Mouse (Mus musculus) heart, adult 2 months (tissue): ENCODE measurements around the gene Arl5c. TPM values are rescaled to one million over a fixed set of nuclear protein-coding genes. Genes with fewer than 3 reads are reported as not detected.
A peak's percentile ranks its signal among the peaks of the same experiment; 100 is the strongest.

Experiments
- DNase-seq, 2 experiments: peaks; one replicate each; pipeline ENCODE4 v3.0.0; 2021
- H3K27ac ChIP-seq: fragments of 200-600 bp; 2 replicates; pipeline ENCODE4 v1.8.1; 2022
- H3K27me3 ChIP-seq: fragments of 200-500 bp; 2 replicates; pipeline ENCODE4 v1.6.1; 2012; ENCODE audit warnings: mild to moderate bottlenecking, low read length, inconsistent platforms, mixed read lengths; ENCODE audit not compliant: control insufficient read depth, insufficient read depth
- H3K36me3 ChIP-seq: fragments of 200-500 bp; 2 replicates; pipeline ENCODE4 v1.6.1; 2012; ENCODE audit warnings: low read length, inconsistent platforms; ENCODE audit not compliant: control insufficient read depth, insufficient read depth
- H3K4me1 ChIP-seq: fragments of 200-500 bp; 2 replicates; pipeline ENCODE4 v1.6.1; 2011; ENCODE audit warnings: low read length; ENCODE audit not compliant: control insufficient read depth, insufficient read depth
- H3K4me3 ChIP-seq: fragments of 200-600 bp; 2 replicates; pipeline ENCODE4 v1.8.1; 2022
- H3K79me2 ChIP-seq: fragments of 200-500 bp; replicated peaks from 2 replicates; pipeline ENCODE4 v1.6.1; 2012; ENCODE audit warnings: mild to moderate bottlenecking, inconsistent platforms, low read length, moderate library complexity, mixed read lengths; ENCODE audit not compliant: control insufficient read depth, insufficient read depth
- H3K9ac ChIP-seq: fragments of 200-500 bp; 2 replicates; pipeline ENCODE4 v1.6.1; 2012; ENCODE audit warnings: low read depth, mild to moderate bottlenecking, control low read depth, inconsistent platforms, low read length, mixed read lengths
- CTCF ChIP-seq: fragments of 200-600 bp; IDR thresholded peaks from 2 replicates; pipeline ENCODE4 v1.8.1; 2022; ENCODE audit warnings: antibody characterized with exemption, mild to moderate bottlenecking, moderate library complexity
- EP300 ChIP-seq: fragments of 200-500 bp; IDR thresholded peaks from 2 replicates; pipeline ENCODE4 v1.6.1; 2011; ENCODE audit warnings: low read depth, low read length, control low read depth; ENCODE audit not compliant: insufficient read depth
- POLR2A ChIP-seq: fragments of 200-500 bp; IDR thresholded peaks from 2 replicates; pipeline ENCODE4 v1.6.1; 2011; ENCODE audit warnings: mild to moderate bottlenecking, low read depth, low read length, control low read depth; ENCODE audit not compliant: insufficient read depth
- WGBS: fragments of 180-500 bp; shearing (Covaris S2); methylation state at CpG from one replicate; pipeline ENCODE4 v1.1.7; 2018; 5-methylcytosine and 5-hydroxymethylcytosine counted together
- intact Hi-C: fragments of 180-260 bp; cut with DNase I; formaldehyde crosslinking; loops from one replicate; pipeline ENCODE4 v1.15.1; 2025
- polyA plus RNA-seq: library from polyadenylated mRNA; depleted of rRNA; stranded (reverse); fragments of >200 nt; gene quantifications from 2 replicates; pipeline ENCODE4 v1.2.3, GENCODE M21; 2012
- total RNA-seq, 2 experiments: library from RNA; stranded (reverse); gene quantifications; 2 replicates each; pipeline ENCODE4 v1.2.3; 2021

Gene Arl5c
- total and polyA plus RNA-seq, 3 experiments, result 0.66 to 2.8 (median 0.70) TPM

DNA sequence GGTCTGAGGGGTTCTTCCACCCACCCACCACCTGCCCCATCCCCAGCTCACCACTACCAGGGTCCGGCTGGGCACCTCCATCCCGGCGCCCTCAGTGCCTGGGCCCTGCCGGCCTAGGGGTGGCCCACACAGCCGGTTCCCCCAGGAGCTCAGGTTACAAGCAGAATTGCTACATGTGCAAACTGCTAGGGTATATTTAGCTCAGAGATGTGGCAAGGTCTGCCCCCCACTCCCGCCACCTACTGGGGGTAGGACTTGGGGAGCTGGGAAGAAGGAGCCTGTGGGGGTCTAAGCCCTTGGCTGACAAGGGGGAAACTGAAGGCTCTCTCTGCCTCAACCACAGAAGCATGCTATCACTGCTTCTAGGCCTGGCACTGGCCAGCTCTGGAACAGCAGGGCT lies 22.2 kb upstream of the Arl5c start:
- WGBS, result 76% methylated on average over 6 of the region's 6 CpGs
- no peak overlapping the region for H3K4me3 ChIP-seq
- H3K9ac ChIP-seq, result no peak overlapping the region
- H3K4me1 ChIP-seq, result peaks cover 2% of the 10 kb centered on the region; the same call in 1 of the 2 replicates
- no peak overlapping the region for H3K27ac ChIP-seq
- no peaks in the 10 kb centered on the region for H3K36me3 ChIP-seq
- peak; percentile 32 for TF ChIP-seq CTCF
- TF ChIP-seq EP300, result no peak
- no peak for DNase-seq
- H3K79me2 ChIP-seq, result no peaks in the 10 kb centered on the region
- intact Hi-C loops, result no loop called here
- H3K27me3 ChIP-seq, result no peaks in the 10 kb centered on the region

DNA sequence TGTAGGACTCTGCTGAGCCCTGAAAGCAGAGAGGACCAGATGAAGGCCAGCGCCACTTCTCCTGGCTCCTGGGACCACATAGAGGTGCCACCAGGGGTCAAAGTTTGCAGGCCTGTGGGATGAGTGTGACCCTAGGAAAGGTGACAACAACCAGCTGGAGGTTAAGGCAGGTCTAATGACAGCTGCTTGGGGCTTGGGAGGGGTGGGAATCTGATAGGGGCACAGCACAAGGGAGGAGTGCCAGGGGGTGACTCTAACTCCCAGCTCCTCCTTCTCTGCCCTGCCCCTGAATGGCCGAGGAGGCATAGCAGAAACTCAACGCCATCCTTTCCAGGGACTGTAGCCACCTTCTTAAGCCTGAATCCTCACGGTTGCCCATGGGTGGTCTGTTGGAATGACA lies 20.8 kb upstream of the Arl5c start:
- intact Hi-C loops, result no loop called here
- H3K27ac ChIP-seq, result no peak overlapping the region
- H3K36me3 ChIP-seq, result no peaks in the 10 kb centered on the region
- no peak overlapping the region for H3K4me3 ChIP-seq
- no peak for TF ChIP-seq POLR2A
- no peak for TF ChIP-seq EP300
- TF ChIP-seq CTCF, result no peak
- H3K4me1 ChIP-seq, result peaks cover 2% of the 10 kb centered on the region; the same call in 1 of the 2 replicates
- 82% methylated on average over 4 of the region's 4 CpGs for WGBS
- no peaks in the 10 kb centered on the region for H3K79me2 ChIP-seq
- DNase-seq, result no peak
- H3K9ac ChIP-seq, result no peak overlapping the region
- H3K27me3 ChIP-seq, result no peaks in the 10 kb centered on the region

DNA sequence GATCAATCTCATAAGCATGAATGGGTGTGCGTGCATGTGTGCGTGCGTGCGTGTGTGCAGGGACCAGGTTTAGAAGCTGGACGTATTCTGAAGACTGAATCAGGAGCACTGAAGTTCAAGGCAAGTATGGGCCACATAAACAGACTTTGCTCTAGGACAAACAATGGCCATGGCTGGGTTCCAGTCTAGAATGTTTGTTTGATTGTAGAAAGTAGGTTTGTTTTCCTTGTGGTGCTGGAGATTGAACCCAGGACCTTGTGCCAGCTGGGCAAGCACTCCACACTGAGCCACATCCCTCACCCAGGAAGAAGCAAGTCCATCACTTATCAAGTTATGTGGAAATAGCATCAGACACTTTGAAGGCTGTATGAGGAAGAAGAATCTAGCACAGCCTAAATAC lies 20.2 kb upstream of the Arl5c start:
- no peaks in the 10 kb centered on the region for H3K79me2 ChIP-seq
- DNase-seq, result no peak
- H3K9ac ChIP-seq, result no peak overlapping the region
- no peak overlapping the region for H3K27ac ChIP-seq
- TF ChIP-seq EP300, result no peak
- TF ChIP-seq CTCF, result no peak
- no peak for TF ChIP-seq POLR2A
- no peaks in the 10 kb centered on the region for H3K36me3 ChIP-seq
- intact Hi-C loops, result no loop called here
- WGBS, result 92% methylated on average over 5 of the region's 5 CpGs
- no peaks in the 10 kb centered on the region for H3K27me3 ChIP-seq
- H3K4me3 ChIP-seq, result no peak overlapping the region
- H3K4me1 ChIP-seq, result no peaks in the 10 kb centered on the region

DNA sequence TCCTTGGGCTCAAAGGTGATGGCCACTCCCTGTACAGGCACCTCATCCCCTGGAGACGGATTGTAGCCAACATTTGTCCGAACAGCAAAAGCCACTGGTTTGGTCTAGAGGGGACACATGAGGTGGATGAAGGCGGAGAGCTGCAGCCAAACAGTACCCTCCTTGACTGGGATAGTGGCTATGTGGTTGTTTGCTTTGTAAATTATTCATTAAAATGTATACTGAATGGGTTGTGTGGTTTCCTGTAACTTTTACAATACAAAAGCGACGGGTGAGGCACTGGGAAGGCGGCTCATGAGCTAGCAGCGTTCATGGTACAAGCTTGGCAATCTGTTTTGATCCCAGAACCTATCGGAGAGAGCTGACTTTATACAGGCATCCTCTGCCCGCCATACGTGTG lies 16.9 kb upstream of the Arl5c start:
- Histone ChIP-seq H3K9ac (no peak overlapping the region), H3K4me3 (no peak overlapping the region), H3K79me2 (no peaks in the 10 kb centered on the region), H3K27me3 (no peaks in the 10 kb centered on the region), H3K36me3 (no peaks in the 10 kb centered on the region), H3K4me1 (no peaks in the 10 kb centered on the region), H3K27ac (no peak overlapping the region)
- intact Hi-C loops, result no loop called here
- TF ChIP-seq EP300, result no peak
- TF ChIP-seq CTCF, result no peak
- TF ChIP-seq POLR2A, result no peak
- DNase-seq, result no peak
- WGBS, result 86% methylated on average over 10 of the region's 10 CpGs

DNA sequence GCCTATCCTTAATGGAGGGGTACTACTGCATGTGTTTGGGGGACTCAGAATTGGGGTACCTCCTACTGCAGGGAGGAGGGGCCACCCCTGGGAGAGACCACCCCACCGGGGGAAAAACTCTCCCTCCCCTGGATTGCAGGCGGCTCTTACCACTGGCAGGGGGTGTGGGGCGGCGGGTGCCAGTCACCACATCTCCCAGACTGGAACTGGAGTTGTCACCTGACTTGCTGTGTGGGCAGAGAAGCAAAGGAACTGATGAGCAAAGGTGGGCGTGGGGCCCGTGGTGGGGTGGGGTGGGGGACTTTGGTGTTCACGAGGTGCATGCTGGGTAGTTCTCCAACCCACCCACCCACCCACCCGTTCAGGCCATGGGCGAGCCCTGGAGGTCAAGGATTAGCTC lies 15.7 kb upstream of the Arl5c start:
- Histone ChIP-seq H3K27me3 (no peaks in the 10 kb centered on the region), H3K79me2 (no peaks in the 10 kb centered on the region), H3K27ac (no peak overlapping the region), H3K9ac (no peak overlapping the region), H3K4me3 (no peak overlapping the region), H3K4me1 (no peaks in the 10 kb centered on the region), H3K36me3 (no peaks in the 10 kb centered on the region)
- no peak for TF ChIP-seq EP300
- no peak for TF ChIP-seq POLR2A
- TF ChIP-seq CTCF, result no peak
- WGBS, result 57% methylated on average over 9 of the region's 9 CpGs
- DNase-seq, result no peak
- intact Hi-C loops, result no loop called here

DNA sequence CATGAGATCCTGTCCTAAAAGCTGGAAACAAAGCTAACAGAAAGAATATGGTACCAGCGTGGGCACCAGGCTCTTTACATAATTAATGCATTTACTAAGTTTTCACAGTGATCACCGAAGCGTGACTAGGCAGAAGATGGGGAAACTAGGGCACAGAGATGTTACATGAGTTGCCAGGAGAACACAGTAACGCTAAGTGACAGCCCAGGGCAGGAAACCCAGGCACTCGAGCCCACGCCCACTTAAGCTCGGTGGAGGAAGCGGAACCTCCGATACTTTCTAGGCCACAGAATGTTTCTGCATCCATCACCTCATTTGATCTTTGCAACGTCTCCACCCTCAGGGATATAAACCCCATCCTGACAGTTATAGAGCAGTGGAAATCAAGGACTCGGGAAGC lies 12.1 kb upstream of the Arl5c start:
- Histone ChIP-seq H3K79me2 (no peaks in the 10 kb centered on the region), H3K27me3 (no peaks in the 10 kb centered on the region), H3K4me3 (no peak overlapping the region), H3K36me3 (no peaks in the 10 kb centered on the region), H3K9ac (no peak overlapping the region), H3K4me1 (peaks cover 4% of the 10 kb centered on the region), H3K27ac (no peak overlapping the region)
- intact Hi-C loops, result no loop called here
- DNase-seq, result no peak
- 65% methylated on average over 11 of the region's 11 CpGs for WGBS
- no peak for TF ChIP-seq POLR2A
- no peak for TF ChIP-seq CTCF
- no peak for TF ChIP-seq EP300

DNA sequence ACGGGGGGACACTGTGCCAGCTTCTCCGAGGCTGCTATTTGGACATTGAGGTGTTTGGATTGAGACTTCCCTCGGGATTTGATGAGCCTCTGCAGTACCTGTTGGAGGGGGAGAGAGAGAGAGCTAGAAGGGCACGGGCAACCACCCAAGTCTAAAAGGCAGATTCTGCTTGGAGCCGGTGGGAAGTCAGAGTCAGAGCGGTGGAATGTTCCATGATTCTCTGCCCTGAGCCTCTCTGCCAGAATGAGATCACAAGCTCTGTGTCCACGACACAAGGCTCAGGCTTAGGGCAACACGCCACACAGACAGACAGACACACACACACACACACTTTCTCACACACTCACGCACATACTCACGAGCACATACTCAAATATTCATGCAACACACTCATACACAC lies 9.7 kb upstream of the Arl5c start:
- H3K27ac ChIP-seq, result peak overlapping the region; percentile 45

More for the DNA sequence above, 9.7 kb upstream of the Arl5c start:
- intact Hi-C loops, result no loop called here
- WGBS, result 38% methylated on average over 10 of the region's 10 CpGs
- H3K79me2 ChIP-seq, result no peaks in the 10 kb centered on the region
- peaks cover 4% of the 10 kb centered on the region for H3K4me1 ChIP-seq
- H3K4me3 ChIP-seq, result no peak overlapping the region
- TF ChIP-seq EP300 (peak; percentile 90), POLR2A (no peak), CTCF (no peak)
- H3K9ac ChIP-seq, result no peak overlapping the region
- peak; percentile 49 to 72 for DNase-seq
- no peaks in the 10 kb centered on the region for H3K27me3 ChIP-seq
- no peaks in the 10 kb centered on the region for H3K36me3 ChIP-seq
